Mouse (Mus musculus): ENCODE measurements around the gene Ttll5.

Gene Ttll5

DNA sequence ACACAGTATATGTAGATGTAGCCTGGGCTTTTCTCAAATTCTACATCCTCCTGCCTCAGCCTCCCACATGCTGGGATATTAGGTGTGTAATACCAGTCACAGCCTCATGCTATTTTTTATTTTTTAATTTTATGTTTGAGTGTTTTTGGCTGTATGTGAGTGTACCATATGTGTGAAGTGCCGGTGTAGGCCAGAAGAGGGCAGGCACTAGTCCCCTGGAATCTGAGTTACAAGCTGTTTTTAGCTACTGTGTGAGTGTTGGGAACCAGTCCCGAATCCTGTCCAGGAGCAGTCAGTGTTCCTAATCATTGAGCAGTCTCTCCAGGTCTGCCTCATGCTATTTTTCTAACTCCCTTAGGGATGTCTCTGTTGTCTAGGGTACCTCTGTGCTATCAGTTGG lies 13.3 kb downstream of the Ttll5 start:
- in situ Hi-C loops (cut with MboI; ENCODE audit: low sequenced_read_pairs), result no loop called here

DNA sequence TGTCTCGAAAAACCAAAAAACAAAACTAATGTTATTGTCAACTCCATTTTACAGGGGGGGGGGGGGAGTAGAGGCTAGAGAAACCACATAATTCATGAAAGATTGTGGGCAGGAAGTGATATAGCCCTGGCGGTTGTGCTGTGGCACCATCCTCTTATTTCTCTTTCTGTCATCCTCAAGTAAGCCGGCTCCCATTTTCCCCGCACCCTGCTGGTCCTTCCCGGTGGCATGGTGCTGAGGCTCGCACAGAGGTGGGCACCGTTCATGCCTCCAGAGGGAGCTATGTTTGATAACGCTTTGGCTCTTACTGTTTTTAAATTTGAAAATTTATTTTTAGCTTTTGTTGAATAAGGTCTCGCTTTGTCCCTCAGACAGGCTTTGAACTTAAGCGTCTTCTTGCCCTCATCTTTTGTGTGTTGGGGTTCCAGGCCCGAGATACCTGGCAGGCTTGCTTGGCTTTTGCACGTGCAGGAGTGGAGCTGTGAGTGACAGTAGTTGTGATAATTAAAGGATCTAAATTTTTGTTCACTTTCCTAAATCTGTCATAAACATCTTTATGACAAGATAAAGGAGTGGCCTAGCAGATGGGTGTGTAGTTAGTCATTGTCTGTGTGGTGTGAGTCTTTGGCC lies 15.0 kb downstream of the Ttll5 start:
- in situ Hi-C loops (cut with MboI; ENCODE audit: low sequenced_read_pairs), result no loop called here

DNA sequence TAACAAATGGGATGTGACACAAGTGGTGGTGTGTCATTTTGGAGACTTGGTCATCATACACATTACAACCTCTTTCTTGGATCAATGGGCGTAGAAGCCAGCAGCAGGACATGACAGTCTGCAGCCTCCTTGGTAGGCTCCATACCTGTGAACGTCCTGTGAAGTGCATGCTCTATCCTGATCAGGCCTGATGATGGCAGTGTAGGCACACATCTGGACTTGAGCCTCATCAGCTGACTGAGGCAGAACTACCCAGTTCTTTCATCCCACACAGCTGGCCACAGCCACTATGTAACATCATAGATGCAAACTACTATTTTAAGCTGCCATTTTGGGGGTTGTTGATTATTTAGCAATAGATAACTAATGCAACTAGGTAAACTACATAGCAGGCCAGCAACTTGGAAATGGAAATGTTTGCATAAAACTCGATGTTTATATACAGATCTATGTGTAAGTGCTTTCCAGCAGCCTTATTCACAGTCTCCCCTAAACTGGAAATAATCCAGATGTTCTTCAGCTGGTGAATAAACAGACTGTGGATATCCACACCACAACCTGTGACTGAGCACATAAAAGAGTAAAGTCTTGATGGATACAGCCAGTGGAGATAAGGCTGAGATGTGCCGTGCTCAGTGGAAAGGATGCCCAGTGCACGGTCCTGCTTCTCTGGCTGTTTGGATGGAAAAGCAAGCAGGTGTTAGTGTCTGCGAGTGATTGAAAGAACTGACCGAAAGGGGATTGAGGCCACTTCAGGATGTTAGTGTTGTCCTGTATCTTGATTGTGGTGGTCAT lies 23.9 kb downstream of the Ttll5 start:
- in situ Hi-C loops (cut with MboI; ENCODE audit: low sequenced_read_pairs), result loop anchor here (10.0 kb wide), 1 partner anchor 236 kb away; the partner anchor contains the start of gene Ift43

DNA sequence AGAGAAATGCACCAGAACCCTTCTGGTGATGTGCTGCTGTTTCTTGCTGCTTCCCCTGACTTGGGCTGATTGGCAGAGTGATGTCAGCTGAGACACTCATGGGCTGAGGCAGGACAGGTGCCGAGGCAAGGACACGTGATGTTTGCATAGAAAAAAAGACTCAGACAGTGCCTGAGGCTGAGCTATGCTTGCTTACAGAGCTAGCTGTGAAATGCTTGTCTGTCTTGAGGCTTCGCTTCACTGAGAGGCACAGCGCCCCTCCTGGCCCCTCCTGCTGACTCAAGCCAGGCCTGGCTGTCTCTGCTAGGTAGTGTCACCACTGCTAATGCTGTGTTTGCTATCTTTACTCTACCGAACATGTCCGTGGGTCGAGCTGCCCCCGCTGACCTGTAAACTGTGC lies 26.2 kb downstream of the Ttll5 start:
- in situ Hi-C loops (cut with MboI; ENCODE audit: low sequenced_read_pairs), result no loop called here

DNA sequence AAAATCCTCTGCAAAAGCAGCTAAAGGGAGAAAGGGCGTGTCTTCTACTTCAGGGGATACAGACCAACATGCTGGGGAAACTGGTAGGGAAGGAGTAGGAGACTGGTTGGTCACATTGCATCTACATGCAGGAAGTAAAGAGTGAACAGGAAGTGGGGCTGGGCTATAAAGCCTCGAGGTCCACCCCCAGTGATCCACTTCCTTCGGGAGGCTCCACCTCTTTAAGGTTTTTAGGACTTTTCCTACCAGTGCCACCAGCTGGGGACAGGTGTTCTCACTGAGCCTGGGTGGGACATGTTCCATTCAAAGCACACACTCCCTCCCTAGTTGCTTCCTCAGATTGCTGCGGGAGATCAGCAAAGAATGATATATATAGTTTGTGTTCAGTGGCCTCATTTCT lies 29.4 kb downstream of the Ttll5 start:
- in situ Hi-C loops (cut with MboI; ENCODE audit: low sequenced_read_pairs), result no loop called here

DNA sequence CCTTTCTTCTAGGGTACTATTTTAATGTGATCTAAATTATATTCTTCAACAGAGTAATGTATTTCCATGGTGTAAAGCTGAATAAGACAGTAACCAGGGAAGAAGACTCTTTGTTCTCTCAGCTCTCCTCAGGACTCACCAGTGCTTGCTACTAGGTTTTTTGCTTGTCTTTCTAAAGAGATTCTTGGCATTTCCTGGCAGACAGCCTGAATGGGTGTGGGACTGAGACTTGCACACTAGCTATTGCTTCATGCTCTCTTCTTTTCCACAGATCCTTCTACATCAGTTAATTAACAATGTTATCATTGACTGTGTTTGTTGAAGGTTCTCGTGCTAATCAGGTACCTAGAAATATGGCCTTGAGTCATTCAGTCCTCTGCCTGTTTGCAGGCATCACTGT lies 29.8 kb downstream of the Ttll5 start:
- in situ Hi-C loops (cut with MboI; ENCODE audit: low sequenced_read_pairs), result no loop called here

DNA sequence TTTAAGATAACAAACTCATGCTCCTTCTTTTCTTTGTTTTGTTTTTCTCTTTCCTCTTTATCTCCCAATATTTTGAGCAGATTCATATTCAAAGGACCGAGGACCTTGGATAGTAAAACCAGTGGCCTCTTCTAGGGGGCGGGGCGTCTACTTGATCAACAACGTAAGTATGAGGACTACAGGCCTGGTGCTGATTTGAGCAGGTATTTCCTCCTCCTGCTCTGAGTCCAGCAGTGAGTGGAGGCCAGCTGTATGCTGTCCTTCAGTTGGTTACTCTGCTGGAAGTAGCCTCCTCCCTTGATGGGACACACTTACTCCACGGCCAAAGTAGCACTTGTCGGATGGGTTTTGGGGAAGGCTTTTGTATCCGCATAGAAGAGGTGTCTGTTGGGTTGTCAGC lies 32.8 kb downstream of the Ttll5 start:
- in situ Hi-C loops (cut with MboI; ENCODE audit: low sequenced_read_pairs), result no loop called here

DNA sequence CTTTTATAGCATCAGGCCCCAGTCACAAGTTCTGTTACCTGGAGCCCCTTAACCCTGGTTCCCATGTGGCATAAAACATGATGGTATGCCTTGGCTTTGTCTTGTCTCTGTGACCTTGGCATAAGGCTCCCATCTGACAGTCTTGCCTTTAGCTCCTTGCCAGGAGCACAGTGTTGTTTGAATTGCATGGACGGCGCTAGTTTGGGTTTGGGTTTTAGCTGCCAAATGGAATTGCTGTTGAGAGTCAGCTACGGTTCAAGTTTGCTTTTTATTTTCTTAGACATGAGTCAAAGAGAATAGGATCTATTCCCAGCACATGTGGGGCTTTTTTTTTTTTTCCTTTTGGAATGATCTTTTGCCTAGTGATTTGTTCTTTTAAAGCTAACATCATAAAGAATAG lies 34.7 kb downstream of the Ttll5 start:
- in situ Hi-C loops (cut with MboI; ENCODE audit: low sequenced_read_pairs), result no loop called here

DNA sequence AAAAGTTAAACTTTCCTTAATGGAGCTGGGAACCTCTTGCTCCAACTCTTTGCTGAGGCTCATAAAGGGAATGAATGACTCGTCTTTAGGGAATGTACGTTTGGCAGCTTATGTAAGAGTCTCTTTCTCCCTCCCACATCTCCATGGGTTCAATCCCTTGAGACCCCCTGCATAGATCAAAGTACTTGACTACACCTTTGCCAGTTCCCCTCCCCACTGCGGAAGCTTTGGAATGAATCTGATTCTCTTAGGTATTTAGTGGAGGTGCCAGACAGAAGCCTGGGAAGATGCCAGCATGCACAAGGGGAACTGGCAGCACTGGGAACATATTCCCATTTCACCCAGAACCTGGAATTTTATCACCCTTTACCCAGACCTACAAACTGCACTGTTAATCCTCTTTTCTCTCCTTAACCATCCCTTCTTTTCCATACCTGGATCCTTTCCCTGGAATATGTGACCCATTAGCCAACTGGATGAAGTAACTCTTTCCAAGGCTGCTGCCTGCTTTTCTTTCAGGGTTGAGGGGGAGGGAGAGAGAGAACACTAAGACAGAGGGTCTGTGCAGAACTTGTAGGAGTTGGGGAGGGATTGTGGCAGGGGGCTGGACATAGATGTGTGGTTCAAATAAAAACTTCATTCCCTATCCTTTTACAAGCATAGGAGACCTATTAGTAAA lies 35.2 kb downstream of the Ttll5 start:
- in situ Hi-C loops (cut with MboI; ENCODE audit: low sequenced_read_pairs), result no loop called here

DNA sequence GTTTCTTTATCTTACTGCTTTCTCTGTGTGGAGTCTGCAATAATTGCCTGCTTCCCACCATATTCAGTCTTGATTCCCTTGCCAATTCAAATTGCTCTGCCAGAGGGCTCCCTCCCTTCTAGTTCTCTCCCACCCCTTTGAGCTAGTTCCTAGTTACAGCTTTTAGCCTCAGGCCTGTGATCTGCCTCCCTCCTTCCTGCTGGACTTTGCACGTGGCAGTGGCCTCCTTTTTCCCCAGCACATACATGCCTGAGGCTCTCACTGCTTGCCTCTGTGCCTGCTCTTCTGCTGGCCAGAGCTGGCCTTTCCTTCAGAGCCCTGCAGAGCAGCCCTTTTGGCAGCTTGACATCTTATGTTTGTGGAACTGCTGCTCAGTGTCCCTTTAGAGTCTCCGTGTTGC lies 38.1 kb downstream of the Ttll5 start:
- in situ Hi-C loops (cut with MboI; ENCODE audit: low sequenced_read_pairs), result no loop called here

DNA sequence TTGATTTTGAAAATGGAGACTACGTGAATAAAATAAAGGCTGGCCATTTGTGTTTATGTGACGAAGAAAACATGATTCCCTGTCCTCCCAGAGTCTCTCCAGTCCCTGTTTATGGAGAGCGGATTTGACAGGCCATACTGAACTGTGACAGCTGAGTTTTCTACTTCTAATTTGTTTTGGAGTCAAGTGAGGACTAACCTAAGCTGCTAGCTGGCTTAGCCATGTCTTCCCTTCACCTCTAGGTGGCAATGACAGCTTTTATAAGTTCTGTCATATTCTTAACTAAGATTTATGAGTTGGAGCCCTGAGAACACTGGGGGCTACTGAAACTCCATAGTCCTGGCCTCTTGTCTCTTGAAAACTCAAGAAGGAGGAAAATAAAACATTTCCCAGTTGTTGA lies 41.1 kb downstream of the Ttll5 start:
- in situ Hi-C loops (cut with MboI; ENCODE audit: low sequenced_read_pairs), result no loop called here

DNA sequence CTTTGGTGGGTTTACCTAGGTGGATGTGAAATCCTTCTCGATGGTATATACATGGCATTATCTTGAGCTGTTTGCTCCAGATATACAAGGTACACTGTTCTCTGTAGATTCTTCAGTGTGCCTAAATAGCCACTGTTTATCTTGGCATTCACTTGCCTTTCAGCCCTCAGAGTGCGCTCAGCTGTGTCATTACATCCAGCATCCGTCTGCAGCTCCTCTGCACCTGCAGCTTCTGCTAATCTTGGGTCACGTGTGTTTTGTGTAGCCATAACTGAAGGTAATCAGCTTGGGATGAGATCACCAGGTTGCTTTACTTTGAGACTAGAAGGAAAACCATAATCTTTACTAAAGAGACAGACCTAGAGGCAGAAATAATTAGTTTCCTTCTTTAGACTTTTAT lies 42.2 kb downstream of the Ttll5 start:
- in situ Hi-C loops (cut with MboI; ENCODE audit: low sequenced_read_pairs), result no loop called here

DNA sequence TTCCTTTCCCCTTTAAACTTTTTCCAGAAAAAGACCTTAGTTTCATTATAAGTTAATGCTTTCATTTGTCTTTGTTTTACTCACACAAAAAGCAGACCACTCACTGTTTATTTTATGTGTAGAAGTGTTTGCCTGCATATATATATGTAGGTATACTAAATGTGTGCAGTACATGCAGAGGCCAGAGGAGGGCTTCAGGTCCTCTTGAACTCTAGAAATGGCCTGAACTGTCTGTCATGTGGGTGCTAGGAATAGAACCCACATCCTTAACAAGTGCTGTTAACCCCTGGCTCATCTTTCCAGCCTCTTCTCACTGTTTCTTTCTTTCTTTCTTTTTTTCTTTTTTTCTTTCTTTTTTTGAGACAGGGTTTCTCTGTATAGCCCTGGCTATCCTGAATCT lies 42.7 kb downstream of the Ttll5 start:
- in situ Hi-C loops (cut with MboI; ENCODE audit: low sequenced_read_pairs), result no loop called here

DNA sequence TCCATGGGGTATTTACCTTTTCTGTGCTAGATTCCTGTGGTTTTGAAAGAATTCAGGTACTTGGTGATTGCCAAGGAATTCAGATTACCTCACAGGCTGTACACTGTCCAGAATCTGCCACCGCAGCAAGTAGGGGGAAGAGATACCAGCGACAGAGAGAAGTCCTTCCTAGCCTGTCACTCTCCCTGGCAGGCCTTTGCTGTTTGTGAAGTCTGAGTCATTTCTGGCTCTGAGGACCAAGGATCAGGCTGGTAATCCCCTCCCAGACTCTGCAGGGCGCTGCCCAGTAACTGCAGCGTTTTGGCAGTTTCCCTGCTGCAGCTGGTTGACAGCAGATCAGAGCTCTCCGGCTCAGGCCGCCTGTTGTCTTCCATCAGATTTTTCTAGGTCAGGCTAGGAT lies 45.0 kb downstream of the Ttll5 start:
- in situ Hi-C loops (cut with MboI; ENCODE audit: low sequenced_read_pairs), result no loop called here

DNA sequence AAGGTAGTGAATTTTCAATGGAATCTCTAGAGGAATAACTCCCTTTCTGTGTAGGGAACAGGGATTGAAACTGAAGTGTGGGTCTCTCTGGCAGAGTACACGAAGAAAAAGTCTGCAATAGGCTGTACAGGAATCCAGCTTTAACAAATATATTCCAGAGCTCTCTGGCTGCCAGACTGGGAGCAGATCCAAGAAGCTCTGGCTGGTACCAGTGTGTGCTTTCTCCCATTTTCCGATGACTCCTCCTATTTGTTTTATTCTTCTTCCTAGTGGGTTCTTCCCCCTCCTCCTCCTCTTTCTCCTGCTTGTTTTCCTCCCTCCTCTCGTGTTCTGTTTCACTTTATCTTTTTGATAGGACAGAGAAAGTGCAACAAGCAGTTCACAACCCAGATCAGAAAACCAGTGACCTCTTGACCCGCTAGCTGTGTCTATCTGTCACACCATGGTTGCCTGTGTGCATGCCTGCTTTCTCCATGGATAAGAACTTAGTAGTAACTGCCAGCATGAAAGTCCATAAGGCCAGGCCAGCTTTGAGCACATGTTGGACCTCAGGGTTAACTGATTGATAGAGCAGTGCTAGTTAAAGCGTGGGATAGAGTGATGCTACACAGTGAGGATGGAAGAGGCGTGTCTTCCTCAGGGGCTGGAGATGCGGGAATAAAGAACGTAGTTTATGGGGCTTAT lies 55.3 kb downstream of the Ttll5 start:
- in situ Hi-C loops (cut with MboI; ENCODE audit: low sequenced_read_pairs), result loop anchor here (10.0 kb wide), 1 partner anchor 195 kb away; the partner anchor contains the start of gene Tgfb3

DNA sequence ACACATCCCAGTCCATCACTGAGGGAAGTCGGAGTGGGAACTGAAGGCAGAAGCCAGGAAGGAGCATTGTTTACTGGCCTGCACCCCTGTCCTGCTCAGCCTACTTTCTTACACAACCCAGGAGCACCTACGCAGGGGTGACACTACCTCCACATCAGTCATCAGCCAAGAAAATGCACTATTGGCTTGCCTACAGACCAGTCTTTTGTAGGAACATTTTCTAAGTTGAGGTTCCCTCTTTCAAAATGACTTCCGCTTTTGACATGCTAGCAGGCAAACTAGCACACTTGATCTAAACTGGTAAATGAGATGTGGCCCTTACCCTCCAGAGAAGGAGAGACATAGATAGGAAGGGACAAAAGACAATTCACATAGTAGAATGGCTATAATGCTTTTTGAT lies 60.6 kb downstream of the Ttll5 start:
- in situ Hi-C loops (cut with MboI; ENCODE audit: low sequenced_read_pairs), result no loop called here

DNA sequence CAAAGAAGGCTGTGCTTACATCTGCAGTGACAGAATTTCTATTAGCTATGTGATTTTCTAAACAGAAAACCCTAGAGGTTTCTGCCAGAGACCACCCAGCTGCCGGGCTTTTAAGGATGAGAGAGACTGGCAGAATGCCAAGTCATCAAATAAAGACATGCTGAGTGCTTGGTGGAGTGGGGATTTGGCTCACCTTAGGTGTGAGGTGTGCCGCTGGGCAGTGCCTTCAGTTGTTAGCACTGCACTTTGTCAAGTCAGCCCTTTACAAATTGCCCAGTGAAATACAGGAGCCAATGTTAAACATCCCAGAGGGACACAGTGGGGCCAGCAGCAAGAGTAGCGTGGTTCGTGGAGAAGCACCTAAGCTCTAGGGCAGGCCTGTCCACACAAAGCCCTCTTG lies 65.6 kb downstream of the Ttll5 start:
- in situ Hi-C loops (cut with MboI; ENCODE audit: low sequenced_read_pairs), result no loop called here

DNA sequence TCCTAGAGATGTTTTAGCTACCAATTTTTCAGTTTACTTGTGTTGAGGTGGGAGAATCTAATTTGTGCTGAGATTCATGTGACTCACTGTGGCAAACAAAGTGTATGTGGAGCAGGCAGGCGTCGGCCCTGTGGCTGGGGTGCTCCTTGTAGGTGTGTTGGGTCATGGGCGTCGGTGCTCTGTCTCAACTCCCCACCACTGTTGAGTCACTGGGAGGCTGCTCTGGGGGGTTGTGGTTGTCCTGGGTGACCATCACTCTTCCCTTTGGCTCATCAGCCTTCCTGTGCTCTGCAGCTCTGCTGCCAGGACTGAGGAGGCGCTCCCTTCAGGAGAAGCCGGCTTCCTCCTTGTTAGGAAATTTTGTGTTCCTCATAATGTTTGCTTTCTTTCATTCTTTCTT lies 79.5 kb downstream of the Ttll5 start:
- in situ Hi-C loops (cut with MboI; ENCODE audit: low sequenced_read_pairs), result no loop called here

DNA sequence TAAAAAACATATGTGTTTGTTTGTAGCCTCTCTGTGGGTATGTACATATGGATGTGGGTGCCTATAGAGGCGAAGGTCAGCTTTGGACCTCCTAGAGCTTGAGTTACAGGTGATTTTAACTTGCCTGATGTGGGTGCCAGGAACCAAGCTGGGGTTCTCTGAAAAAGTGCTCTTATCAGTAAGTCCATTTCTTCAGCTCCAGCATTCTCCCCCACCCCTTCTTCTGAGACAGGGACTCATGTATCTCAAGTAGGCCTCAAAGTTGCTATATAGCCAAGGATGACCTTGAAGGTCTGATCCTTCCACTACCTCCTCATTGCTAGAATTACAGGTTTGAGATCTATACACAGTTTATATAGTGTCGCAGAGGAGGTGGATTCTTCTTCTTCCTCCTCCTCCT lies 81.2 kb downstream of the Ttll5 start:
- in situ Hi-C loops (cut with MboI; ENCODE audit: low sequenced_read_pairs), result no loop called here

DNA sequence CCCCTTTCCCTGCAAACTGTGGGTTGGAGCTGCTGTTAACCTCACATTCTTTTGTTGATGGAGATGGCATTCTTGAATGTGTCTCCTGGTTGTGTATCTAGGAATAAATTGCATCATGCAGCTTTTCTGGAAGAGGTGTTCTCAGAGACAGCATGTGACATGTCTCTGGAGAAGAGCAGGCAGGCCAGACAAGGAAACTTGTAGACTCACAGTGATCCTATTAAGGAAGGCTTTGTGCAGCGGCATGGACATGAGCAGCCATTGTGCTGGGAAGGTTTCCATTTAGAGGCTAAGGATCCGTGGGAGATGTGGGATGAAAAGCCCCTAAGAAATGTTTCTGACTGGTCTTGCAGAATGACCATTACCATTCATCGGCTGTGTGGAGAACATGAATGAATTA lies 83.4 kb downstream of the Ttll5 start:
- in situ Hi-C loops (cut with MboI; ENCODE audit: low sequenced_read_pairs), result no loop called here

DNA sequence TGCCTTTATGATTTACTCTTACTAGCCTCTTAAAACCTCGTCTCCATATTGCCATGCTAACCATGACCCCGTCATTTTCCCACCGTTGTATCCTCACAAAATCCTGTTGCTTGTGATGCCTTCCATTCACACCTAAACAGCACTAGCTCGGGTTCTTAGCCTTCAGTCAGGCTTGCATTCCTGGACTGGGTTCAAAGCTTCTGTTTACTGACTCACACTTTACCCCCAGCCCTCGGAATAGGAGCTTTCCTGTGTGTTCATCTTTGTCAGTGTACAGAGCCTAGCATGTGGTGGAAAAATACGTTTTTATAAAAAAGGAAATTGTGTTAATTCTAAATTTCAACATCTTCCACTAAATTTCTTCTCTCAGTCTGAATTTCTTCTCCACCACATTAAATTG lies 86.4 kb downstream of the Ttll5 start:
- in situ Hi-C loops (cut with MboI; ENCODE audit: low sequenced_read_pairs), result no loop called here

Data from CH12F3 (cell line).